Mouse (Mus musculus) bone marrow macrophage, adult 2 months (primary cell): ENCODE results near the gene Golph3l.

Experiments
- CTCF ChIP-seq: IDR thresholded peaks from 2 replicates; pipeline ENCODE4 v1.5.1; 2012; ENCODE audit warnings: low read depth, mild to moderate bottlenecking, low read length, moderate library complexity
- POLR2A ChIP-seq: IDR thresholded peaks from 2 replicates; pipeline ENCODE4 v1.6.1; 2012; ENCODE audit warnings: mild to moderate bottlenecking, low read depth, low read length, borderline replicate concordance

GRCm38 (mm10) chr3:95542171-95542570 lies 46.6 kb upstream of the Golph3l start:
- TF ChIP-seq POLR2A (no peak), CTCF (no peak)
